Mouse (Mus musculus) forebrain, embryonic 13.5 days (tissue): ENCODE data around the gene Six4. TPM values are rescaled to one million over a fixed set of nuclear protein-coding genes. Genes with fewer than 3 reads are reported as not detected.
A peak's percentile ranks its signal among the peaks of the same experiment; 100 is the strongest.
"Not testable (repeated sequence)": the region's sequence is repeated elsewhere in the genome, so short reads cannot be mapped to it uniquely, and the experiment has no call there.

ENCODE experiments used
- ATAC-seq: fragments of 200-750 bp; cut with Nextera tagmentation; 2 replicates; pipeline ENCODE4 v1.8.0; 2017
- H3K27ac ChIP-seq: fragments of 300-500 bp; sonication (generic); 2 replicates; pipeline ENCODE4 v1.5.1; 2015; ENCODE audit warnings: inconsistent platforms, mild to moderate bottlenecking, moderate library complexity
- H3K27me3 ChIP-seq: fragments of 300-500 bp; sonication (generic); 2 replicates; pipeline ENCODE4 v1.6.1; 2015; ENCODE audit warnings: mild to moderate bottlenecking, inconsistent platforms
- H3K36me3 ChIP-seq: fragments of 300-500 bp; sonication (generic); 2 replicates; pipeline ENCODE4 v1.6.1; 2015; ENCODE audit warnings: mild to moderate bottlenecking, inconsistent platforms; ENCODE audit not compliant: poor library complexity, severe bottlenecking
- H3K4me1 ChIP-seq: fragments of 300-500 bp; sonication (generic); 2 replicates; pipeline ENCODE4 v1.6.1; 2015; ENCODE audit warnings: inconsistent platforms
- H3K4me2 ChIP-seq: fragments of 300-500 bp; sonication (generic); 2 replicates; pipeline ENCODE4 v1.6.1; 2015; ENCODE audit warnings: inconsistent platforms, mild to moderate bottlenecking, moderate library complexity
- H3K4me3 ChIP-seq: fragments of 300-500 bp; sonication (generic); 2 replicates; pipeline ENCODE4 v1.5.1; 2015; ENCODE audit warnings: mild to moderate bottlenecking, inconsistent platforms
- H3K9ac ChIP-seq: fragments of 300-500 bp; sonication (generic); 2 replicates; pipeline ENCODE4 v1.6.1; 2015; ENCODE audit warnings: mild to moderate bottlenecking, inconsistent platforms
- H3K9me3 ChIP-seq: fragments of 300-500 bp; sonication (generic); replicated peaks from 2 replicates; pipeline ENCODE4 v1.6.1; 2016; ENCODE audit warnings: inconsistent platforms
- WGBS: fragments of 180-500 bp; shearing (Covaris S2); methylation state at CpG from one replicate; pipeline ENCODE4 v1.1.7; 2015; 5-methylcytosine and 5-hydroxymethylcytosine counted together
- polyA plus RNA-seq: library from polyadenylated mRNA; unstranded; fragments of >200 nt; fragmentation: Nextera tagmentation; extraction: Ambion mirVana; gene quantifications from 2 replicates; pipeline ENCODE4 v1.2.1, GENCODE M21; 2015

Gene Six4
- polyA plus RNA-seq, 1 experiment from 2014 or later: 0.89 TPM

DNA sequence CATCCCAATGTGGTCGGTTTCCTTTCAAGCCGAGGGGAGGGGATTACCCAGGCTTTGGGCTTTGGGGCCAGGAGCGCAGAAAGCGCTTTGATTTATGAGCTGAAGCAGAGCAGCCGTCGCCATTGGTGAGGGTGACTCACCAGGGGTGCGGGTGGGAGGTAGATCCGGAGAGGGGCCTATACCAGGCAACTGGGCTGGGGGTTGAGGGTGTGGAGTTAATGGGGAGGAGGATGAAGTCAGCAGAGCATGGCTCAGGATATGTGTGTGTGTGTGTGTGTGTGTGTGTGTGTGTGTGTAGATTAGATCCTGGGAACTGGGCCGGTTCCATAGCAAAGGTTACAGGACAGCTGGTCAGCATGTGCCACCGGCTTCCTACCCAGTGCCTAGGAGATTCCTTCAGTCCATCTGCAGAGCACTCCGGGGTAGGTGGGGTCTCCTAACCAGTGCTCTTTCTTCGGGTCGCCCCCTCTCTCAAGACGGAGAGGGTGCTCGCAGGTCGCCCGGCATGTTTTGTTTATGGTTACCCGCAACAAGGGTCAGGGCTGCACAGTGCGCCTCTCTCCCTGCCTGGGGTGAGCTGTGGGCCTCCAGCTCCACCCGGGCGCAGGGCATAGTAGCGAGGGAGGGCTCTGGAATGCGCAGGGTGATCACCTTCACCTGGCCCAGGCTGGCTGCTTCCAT lies 2.7 kb downstream of the Six4 start:
- Histone ChIP-seq H3K4me1 (peaks cover 22% of the 10 kb centered on the region), H3K4me2 (peak overlapping the region; percentile 99), H3K9me3 (no peaks in the 10 kb centered on the region), H3K4me3 (peak overlapping the region; percentile 70), H3K36me3 (no peaks in the 10 kb centered on the region), H3K9ac (0 out of 2 replicates have a peak overlapping the region, but pooled peaks have one; percentile 21), H3K27me3 (peaks cover 27% of the 10 kb centered on the region), H3K27ac (no peak overlapping the region)
- ATAC-seq: no peak
- 4% methylated on average over 23 of the region's 23 CpGs for WGBS

DNA sequence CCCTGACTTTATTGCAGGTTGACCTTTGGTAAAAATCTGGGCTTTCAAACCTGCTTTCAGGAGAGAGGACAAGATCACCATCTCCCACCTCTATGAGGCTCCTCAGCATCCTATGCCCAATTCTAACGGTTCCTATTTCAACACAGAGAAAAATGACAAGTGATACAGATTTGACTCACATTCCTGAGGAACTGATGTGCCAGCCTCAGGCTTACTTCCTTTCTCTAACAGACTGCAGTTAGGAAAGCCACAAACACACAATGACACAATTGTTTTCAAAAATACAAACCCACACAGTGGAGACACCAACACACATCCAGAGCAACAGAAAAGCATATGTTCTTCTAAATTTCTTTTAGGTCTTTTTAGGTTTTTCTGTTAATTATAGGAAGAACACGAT lies 5.4 kb downstream of the Six4 start:
- Histone ChIP-seq H3K27ac (no peak overlapping the region), H3K27me3 (peaks cover 12% of the 10 kb centered on the region; the same call in 1 of the 2 replicates), H3K4me3 (no peak overlapping the region), H3K4me1 (peaks cover 19% of the 10 kb centered on the region), H3K9ac (no peak overlapping the region), H3K9me3 (peaks cover 5% of the 10 kb centered on the region; the same call in 1 of the 2 replicates), H3K36me3 (peaks cover 13% of the 10 kb centered on the region), H3K4me2 (no peak overlapping the region)
- ATAC-seq: no peak
- WGBS: 79% methylated on average over 2 of the region's 2 CpGs

DNA sequence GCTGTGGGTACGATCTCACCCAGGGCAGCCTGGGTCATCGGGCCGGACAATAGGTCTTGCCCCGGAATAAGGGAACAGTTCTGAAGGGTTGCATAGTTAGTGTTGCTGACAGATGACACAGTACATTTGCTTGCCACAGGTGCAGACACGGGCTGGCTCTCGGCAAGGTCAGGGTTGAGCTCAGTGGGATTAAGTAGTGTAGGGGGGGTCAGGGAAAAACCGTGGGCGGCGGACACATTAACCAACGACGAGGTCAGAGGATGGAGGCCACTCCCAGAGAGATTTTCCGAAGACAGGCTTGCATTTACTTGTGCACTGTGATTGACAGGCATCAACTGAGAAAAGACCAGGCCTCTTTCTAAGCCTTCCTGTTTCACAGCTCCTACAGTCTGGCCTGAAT lies 9.5 kb downstream of the Six4 start:
- no peak for ATAC-seq
- Histone ChIP-seq H3K4me2 (no peak overlapping the region), H3K36me3 (peaks cover 16% of the 10 kb centered on the region), H3K4me1 (no peaks in the 10 kb centered on the region), H3K9me3 (peaks cover 5% of the 10 kb centered on the region; the same call in 1 of the 2 replicates), H3K27me3 (no peaks in the 10 kb centered on the region), H3K9ac (no peak overlapping the region), H3K27ac (no peak overlapping the region), H3K4me3 (no peak overlapping the region)
- 89% methylated on average over 12 of the region's 12 CpGs for WGBS

DNA sequence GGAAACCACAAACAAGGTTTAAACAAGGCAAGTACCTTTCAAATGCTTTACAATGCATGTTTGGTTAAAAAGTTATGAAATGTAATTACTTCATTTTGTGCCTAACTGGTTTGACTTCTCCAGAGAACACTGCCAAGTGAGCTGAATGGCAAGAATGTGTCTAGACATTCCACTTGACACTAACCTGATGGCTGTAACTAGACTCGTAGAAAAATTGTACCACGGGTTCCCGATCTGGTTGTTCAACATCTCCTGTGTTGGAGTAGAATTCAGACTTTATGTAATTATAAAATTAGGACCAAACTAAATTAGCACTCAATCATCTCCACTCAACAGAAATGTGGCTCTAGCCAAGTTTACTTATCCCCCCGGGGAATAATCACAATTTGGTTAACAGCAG lies 14.7 kb downstream of the Six4 start:
- no peak overlapping the region for H3K4me3 ChIP-seq
- H3K9ac ChIP-seq: no peak overlapping the region
- ATAC-seq: no peak
- no peaks in the 10 kb centered on the region for H3K4me1 ChIP-seq
- H3K27me3 ChIP-seq: no peaks in the 10 kb centered on the region
- H3K36me3 ChIP-seq: peaks cover 11% of the 10 kb centered on the region
- no peak overlapping the region for H3K27ac ChIP-seq
- 96% methylated on average over 4 of the region's 4 CpGs for WGBS
- peaks cover 5% of the 10 kb centered on the region; the same call in 1 of the 2 replicates for H3K9me3 ChIP-seq
- H3K4me2 ChIP-seq: no peak overlapping the region

DNA sequence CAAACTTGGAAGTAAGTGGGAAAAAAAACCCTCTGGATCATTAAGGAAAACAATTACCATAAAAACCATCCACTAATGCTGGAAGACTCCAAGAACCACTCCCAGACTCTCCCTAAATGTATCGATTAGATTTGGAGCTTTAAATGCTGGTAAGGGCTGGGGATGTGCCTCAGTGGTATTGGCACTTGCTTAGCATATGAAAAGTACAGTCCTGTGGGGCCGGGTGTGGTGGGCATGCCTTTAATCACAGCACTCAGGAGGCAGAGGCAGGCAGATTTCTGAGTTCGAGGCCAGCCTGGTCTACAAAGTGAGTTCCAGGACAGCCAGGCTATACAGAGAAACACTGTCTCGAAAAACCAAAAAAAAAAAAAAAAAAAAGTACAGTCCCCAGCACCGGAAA lies 17.1 kb downstream of the Six4 start:
- not testable (repeated sequence) for H3K4me1 ChIP-seq, H3K27ac ChIP-seq, H3K4me3 ChIP-seq, H3K4me2 ChIP-seq, ATAC-seq, H3K9ac ChIP-seq, H3K9me3 ChIP-seq, H3K36me3 ChIP-seq, H3K27me3 ChIP-seq
- WGBS: 89% methylated on average over 5 of the region's 5 CpGs

DNA sequence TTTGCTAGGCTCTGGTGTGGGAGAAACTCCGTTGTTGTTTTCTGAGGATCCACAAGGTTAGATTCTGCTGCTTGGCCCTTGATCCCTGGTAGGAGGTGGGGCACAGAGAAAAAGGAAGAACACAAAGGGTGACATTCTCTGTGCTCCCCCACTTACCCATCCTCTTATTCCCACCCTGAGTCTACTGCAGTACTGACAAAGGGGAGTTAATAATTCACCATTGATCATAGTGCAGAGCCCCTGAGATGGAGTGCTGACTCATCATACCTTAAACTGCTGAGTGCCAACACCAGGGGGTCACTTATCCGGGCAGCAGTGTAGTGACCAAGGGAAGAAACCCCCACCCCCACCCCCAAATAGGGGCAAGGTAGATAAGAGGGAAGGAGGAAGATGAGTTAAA lies 18.7 kb downstream of the Six4 start:
- H3K9me3 ChIP-seq: no peaks in the 10 kb centered on the region
- no peak overlapping the region for H3K4me2 ChIP-seq
- WGBS: 45% methylated on average over 2 of the region's 2 CpGs
- no peak overlapping the region for H3K9ac ChIP-seq
- no peaks in the 10 kb centered on the region for H3K36me3 ChIP-seq
- no peak overlapping the region for H3K27ac ChIP-seq
- no peaks in the 10 kb centered on the region for H3K4me1 ChIP-seq
- ATAC-seq: no peak
- no peak overlapping the region for H3K4me3 ChIP-seq
- H3K27me3 ChIP-seq: no peaks in the 10 kb centered on the region

DNA sequence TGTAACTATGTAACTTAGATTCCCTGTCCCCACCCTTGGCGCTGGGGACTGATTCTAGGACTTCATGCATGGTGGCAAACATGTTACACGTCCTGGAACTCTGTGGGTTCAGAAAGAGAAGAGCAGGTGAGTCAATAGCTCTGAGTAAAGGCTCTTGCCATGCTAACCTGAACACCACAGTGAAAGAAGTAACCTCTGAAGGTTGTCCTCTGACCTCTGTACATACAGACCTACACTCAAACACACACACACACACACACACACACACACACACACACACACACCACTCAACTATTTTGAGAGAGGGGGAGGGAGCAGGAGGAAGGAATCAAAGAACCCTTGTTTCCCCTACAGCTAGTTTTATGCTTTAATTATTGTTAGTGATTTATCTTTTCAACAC lies 19.1 kb downstream of the Six4 start:
- no peaks in the 10 kb centered on the region for H3K27me3 ChIP-seq
- no peaks in the 10 kb centered on the region for H3K36me3 ChIP-seq
- H3K9ac ChIP-seq: no peak overlapping the region
- H3K9me3 ChIP-seq: no peaks in the 10 kb centered on the region
- no peak for ATAC-seq
- H3K4me1 ChIP-seq: no peaks in the 10 kb centered on the region
- H3K27ac ChIP-seq: no peak overlapping the region
- no peak overlapping the region for H3K4me2 ChIP-seq
- H3K4me3 ChIP-seq: no peak overlapping the region
- 75% methylated on average over 2 of the region's 2 CpGs for WGBS

DNA sequence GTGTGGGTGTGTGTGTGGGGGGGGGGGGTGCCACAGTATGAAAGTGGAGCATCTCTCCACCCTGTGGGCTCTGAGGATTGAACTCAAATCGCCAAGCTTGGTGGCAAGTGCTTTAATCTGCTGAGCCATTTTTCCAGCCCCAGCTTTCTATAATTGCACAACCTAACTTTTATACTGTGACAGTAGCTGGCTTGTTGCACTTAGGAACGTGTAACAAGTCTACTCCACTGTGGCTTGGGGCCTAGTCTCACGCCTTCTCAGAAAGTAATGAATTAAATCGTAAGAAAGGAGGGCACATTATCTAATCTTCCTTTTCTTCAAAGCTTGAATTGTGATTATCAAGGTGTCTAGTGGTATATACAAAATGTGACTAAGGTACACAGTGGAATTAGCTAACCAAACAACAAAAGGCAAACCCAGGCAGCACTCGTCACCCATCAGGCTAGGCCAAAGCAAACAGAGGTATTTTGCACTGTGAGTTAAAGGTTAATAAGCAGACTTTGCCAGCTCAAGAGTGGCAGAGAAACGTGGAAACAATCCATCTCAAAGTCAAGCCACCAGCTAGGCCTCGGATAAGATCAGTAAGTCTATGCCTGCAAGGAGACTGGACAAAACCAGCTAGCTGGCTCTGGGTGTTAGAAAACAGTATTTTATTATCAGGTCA lies 22.5 kb downstream of the Six4 start:
- Histone ChIP-seq H3K27ac (no peak overlapping the region), H3K4me1 (no peaks in the 10 kb centered on the region), H3K27me3 (no peaks in the 10 kb centered on the region), H3K9ac (no peak overlapping the region), H3K36me3 (no peaks in the 10 kb centered on the region), H3K9me3 (no peaks in the 10 kb centered on the region), H3K4me3 (no peak overlapping the region), H3K4me2 (no peak overlapping the region)
- 79% methylated on average over 7 of the region's 7 CpGs for WGBS
- no peak for ATAC-seq

DNA sequence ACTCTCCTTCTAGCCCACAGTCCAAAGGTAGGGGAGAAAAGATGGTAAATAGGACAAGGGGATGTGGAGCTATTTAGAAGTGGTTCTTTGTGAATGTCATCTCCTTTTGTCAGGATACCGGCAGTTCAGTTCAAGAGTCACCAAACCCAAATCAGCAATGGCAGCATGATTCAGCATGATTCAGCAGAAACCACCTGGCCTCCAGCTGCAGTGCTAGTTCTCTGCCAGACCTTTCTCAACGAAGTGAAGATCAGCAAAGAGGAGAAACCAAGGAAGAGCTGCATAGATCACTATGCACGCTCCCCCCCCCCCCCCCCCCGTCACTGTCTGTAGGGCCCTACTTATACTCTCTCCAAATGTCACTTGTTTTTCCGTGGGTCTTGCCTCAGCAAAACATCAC lies 24.3 kb downstream of the Six4 start:
- H3K9me3 ChIP-seq: no peaks in the 10 kb centered on the region
- no peaks in the 10 kb centered on the region for H3K4me1 ChIP-seq
- WGBS: 63% methylated on average over 5 of the region's 5 CpGs
- no peaks in the 10 kb centered on the region for H3K36me3 ChIP-seq
- no peak overlapping the region for H3K4me2 ChIP-seq
- ATAC-seq: no peak
- H3K27me3 ChIP-seq: no peaks in the 10 kb centered on the region
- no peak overlapping the region for H3K9ac ChIP-seq
- H3K4me3 ChIP-seq: no peak overlapping the region
- no peak overlapping the region for H3K27ac ChIP-seq

DNA sequence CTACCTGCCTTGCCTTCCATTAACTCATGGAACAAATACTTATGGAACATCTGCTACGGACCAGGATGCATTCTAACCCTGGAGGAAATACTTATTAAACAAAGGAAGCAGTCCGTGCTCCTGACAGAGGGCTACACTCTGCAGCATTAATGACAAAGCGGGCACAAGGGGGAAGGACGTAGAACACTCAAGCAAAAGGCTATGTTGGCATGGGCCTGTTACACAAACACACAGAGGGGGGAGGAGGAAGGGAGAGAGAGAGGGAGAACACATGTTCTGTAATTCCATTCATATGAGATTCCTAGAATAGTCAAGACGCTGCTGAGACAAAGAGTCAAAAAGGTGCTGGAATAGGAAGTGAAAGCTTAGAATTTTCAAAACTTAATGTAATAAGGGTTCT lies 24.8 kb downstream of the Six4 start:
- H3K27ac ChIP-seq: no peak overlapping the region
- no peak overlapping the region for H3K4me2 ChIP-seq
- H3K27me3 ChIP-seq: no peaks in the 10 kb centered on the region
- H3K9me3 ChIP-seq: no peaks in the 10 kb centered on the region
- no peak overlapping the region for H3K4me3 ChIP-seq
- ATAC-seq: no peak
- H3K36me3 ChIP-seq: no peaks in the 10 kb centered on the region
- H3K4me1 ChIP-seq: no peaks in the 10 kb centered on the region
- 74% methylated on average over 5 of the region's 5 CpGs for WGBS
- H3K9ac ChIP-seq: no peak overlapping the region

DNA sequence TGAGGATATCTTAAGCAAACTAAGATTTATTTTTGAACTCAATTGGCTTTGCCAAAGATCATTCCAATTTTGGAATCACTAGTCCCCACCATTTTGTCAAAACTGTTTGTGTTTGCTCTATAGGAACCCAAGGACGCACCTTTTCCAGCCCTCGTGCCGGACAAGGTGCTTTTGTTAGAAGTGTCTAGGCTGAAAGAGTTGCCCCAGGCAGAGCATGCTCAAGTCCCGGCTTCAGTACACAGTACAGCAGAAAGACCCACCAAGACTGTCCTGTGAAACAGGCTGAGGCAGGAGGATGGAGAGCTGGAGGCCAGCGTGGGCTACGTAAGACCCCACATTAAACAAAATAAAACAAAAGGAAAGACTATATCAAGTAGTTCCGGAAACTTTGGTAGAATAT lies 26.2 kb downstream of the Six4 start:
- no peaks in the 10 kb centered on the region for H3K9me3 ChIP-seq
- H3K4me1 ChIP-seq: no peaks in the 10 kb centered on the region
- WGBS: 88% methylated on average over 7 of the region's 7 CpGs
- no peaks in the 10 kb centered on the region for H3K36me3 ChIP-seq
- H3K4me3 ChIP-seq: no peak overlapping the region
- no peak for ATAC-seq
- H3K4me2 ChIP-seq: no peak overlapping the region
- H3K9ac ChIP-seq: no peak overlapping the region
- H3K27me3 ChIP-seq: no peaks in the 10 kb centered on the region
- no peak overlapping the region for H3K27ac ChIP-seq

DNA sequence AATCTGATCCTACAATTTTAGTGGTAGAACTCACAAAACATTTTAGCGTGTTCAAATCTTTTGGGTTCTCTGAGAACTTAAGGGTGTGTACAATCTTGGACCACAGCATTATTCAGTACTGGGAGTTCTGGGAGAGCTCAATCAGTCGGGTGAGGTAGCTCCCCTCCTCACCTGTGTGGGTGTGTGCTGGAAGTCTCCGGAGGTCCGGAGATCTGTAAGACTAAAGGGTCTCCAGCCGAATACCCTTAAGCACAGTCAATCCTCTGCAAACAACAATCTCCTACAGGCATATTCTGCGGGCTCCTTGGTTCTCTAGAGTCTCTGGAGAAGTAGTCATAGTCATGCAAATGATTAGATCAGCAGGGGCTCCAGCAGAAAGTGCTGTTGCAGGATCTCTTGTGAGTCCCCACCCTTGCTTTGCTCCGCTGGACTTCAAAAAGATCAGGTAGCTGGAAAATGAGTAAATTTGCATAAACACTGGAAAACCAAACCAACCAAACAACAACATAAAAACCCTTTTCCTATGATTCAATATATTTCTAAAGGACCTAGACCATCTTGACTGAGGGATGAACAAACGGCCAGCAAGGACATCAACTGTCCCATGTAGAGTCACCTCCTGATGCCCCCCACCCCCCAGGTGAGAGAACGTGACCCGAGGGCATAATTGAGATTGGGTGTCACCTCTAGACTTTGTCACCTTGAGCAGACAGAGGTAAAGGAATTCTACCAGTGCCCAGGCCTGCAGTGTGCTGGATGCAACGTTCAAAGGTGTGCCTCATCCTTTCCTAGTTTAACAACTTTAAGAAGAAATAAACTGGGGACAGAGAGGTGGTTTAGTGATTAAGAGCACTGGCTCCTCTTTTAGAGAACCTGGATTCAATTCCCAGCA lies 27.3 kb downstream of the Six4 start:
- Histone ChIP-seq H3K27ac (no peak overlapping the region), H3K9me3 (no peaks in the 10 kb centered on the region), H3K4me2 (no peak overlapping the region), H3K27me3 (no peaks in the 10 kb centered on the region), H3K4me3 (no peak overlapping the region), H3K9ac (no peak overlapping the region), H3K36me3 (no peaks in the 10 kb centered on the region), H3K4me1 (no peaks in the 10 kb centered on the region)
- ATAC-seq: no peak
- 22% methylated on average over 11 of the region's 11 CpGs for WGBS
